Mouse (Mus musculus) stomach, embryonic 15.5 days (tissue): Measurements from ENCODE around the gene Gm6509. TPM values are rescaled to one million over a fixed set of nuclear protein-coding genes. Genes with fewer than 3 reads are reported as not detected.
"Not testable (repeated sequence)": the region's sequence is repeated elsewhere in the genome, so short reads cannot be mapped to it uniquely, and the experiment has no call there.

Experiments
- ATAC-seq: fragments of 200-750 bp; cut with Nextera tagmentation; 2 replicates; pipeline ENCODE4 v1.8.0; 2017; ENCODE audit warnings: low read depth, moderate number of reproducible peaks, moderate TSS enrichment; ENCODE audit not compliant: insufficient read depth, low FRiP score
- H3K27ac ChIP-seq: fragments of 300-500 bp; sonication (generic); 2 replicates; pipeline ENCODE4 v1.5.1; 2015; ENCODE audit warnings: mild to moderate bottlenecking, inconsistent platforms
- H3K27me3 ChIP-seq: fragments of 300-500 bp; sonication (generic); replicated peaks from 2 replicates; pipeline ENCODE4 v1.6.1; 2015; ENCODE audit warnings: inconsistent platforms
- H3K36me3 ChIP-seq: fragments of 300-500 bp; sonication (generic); 2 replicates; pipeline ENCODE4 v1.6.1; 2015; ENCODE audit warnings: inconsistent platforms
- H3K4me1 ChIP-seq: fragments of 300-500 bp; sonication (generic); 2 replicates; pipeline ENCODE4 v1.6.1; 2015; ENCODE audit warnings: inconsistent platforms
- H3K4me2 ChIP-seq: fragments of 300-500 bp; sonication (generic); 2 replicates; pipeline ENCODE4 v1.6.1; 2015; ENCODE audit warnings: mild to moderate bottlenecking, inconsistent platforms
- H3K4me3 ChIP-seq: fragments of 300-500 bp; sonication (generic); replicated peaks from 2 replicates; pipeline ENCODE4 v1.5.1; 2015; ENCODE audit warnings: inconsistent platforms
- H3K9ac ChIP-seq: fragments of 300-500 bp; sonication (generic); 2 replicates; pipeline ENCODE4 v1.6.1; 2015; ENCODE audit warnings: inconsistent platforms
- H3K9me3 ChIP-seq: fragments of 300-500 bp; sonication (generic); 2 replicates; pipeline ENCODE4 v1.6.1; 2016; ENCODE audit warnings: inconsistent platforms
- WGBS: fragments of 180-500 bp; shearing (Covaris S2); methylation state at CpG from one replicate; pipeline ENCODE4 v1.1.7; 2015; 5-methylcytosine and 5-hydroxymethylcytosine counted together
- polyA plus RNA-seq: library from polyadenylated mRNA; unstranded; fragments of >200 nt; fragmentation: Nextera tagmentation; extraction: Ambion mirVana; gene quantifications from 2 replicates; pipeline ENCODE4 v1.2.1, GENCODE M21; 2015

Gene Gm6509
- polyA plus RNA-seq: not detected in 2 replicates

- not testable (repeated sequence) for H3K9ac ChIP-seq, H3K27me3 ChIP-seq, H3K4me1 ChIP-seq, H3K27ac ChIP-seq, ATAC-seq, H3K9me3 ChIP-seq, H3K4me3 ChIP-seq, H3K4me2 ChIP-seq, H3K36me3 ChIP-seq
- WGBS: 80% methylated on average over 1 of the region's 2 CpGs
These were observed at the start of gene Gm6509 for GRCm38 (mm10) chr5:94623679-94624078. Gm6509 (plus strand) TSS chr5:94623979.

GRCm38 (mm10) chr5:94616242-94616641, 7.5 kb upstream of the Gm6509 start, which contains the start of gene Gm3147:
Gm3147 (minus strand) TSS chr5:94616342.
- WGBS: no CpG with 5 or more reads among the region's 1 CpGs
- H3K27me3 ChIP-seq, H3K36me3 ChIP-seq: not testable (repeated sequence)

GRCm38 (mm10) chr5:94648082-94648481, 24.3 kb downstream of the Gm6509 start, which contains the start of gene Gm6205:
Gm6205 (plus strand) TSS chr5:94648382.
- H3K4me3 ChIP-seq, ATAC-seq, H3K9ac ChIP-seq, H3K27me3 ChIP-seq, H3K36me3 ChIP-seq, H3K4me1 ChIP-seq, H3K27ac ChIP-seq, H3K4me2 ChIP-seq, H3K9me3 ChIP-seq: not testable (repeated sequence)
- no CpG with 5 or more reads among the region's 2 CpGs for WGBS

More at GRCm38 (mm10) chr5:94616242-94616641, 7.5 kb upstream of the Gm6509 start, which contains the start of gene Gm3147:
- not testable (repeated sequence) for H3K9ac ChIP-seq, ATAC-seq, H3K4me1 ChIP-seq, H3K9me3 ChIP-seq, H3K27ac ChIP-seq, H3K4me2 ChIP-seq, H3K4me3 ChIP-seq

Other genes with a start within 250 kb of the Gm6509 start
- gene Gm7682, start 178.2 kb upstream of the Gm6509 start, polyA plus RNA-seq: not detected in 2 replicates
- gene Gm3139, start 97.7 kb upstream of the Gm6509 start, polyA plus RNA-seq: not detected in 2 replicates
- not detected in 2 replicates for gene Gm3147, start 7.6 kb upstream of the Gm6509 start, polyA plus RNA-seq
- not detected in 2 replicates for gene Gm6205, start 24.4 kb downstream of the Gm6509 start, polyA plus RNA-seq
- not detected in 2 replicates for gene Gm3183, start 241.5 kb downstream of the Gm6509 start, polyA plus RNA-seq